Mouse (Mus musculus) intestine, embryonic 14.5 days (tissue): Measurements from ENCODE around the gene Mcoln2. TPM values are rescaled to one million over a fixed set of nuclear protein-coding genes. Genes with fewer than 3 reads are reported as not detected.
A peak's percentile ranks its signal among the peaks of the same experiment; 100 is the strongest.

Experiments used
- ATAC-seq: fragments of 200-750 bp; cut with Nextera tagmentation; replicated peaks from 2 replicates; pipeline ENCODE4 v1.8.0; 2017; ENCODE audit warnings: low read depth, moderate number of reproducible peaks, moderate TSS enrichment, moderate library complexity; ENCODE audit not compliant: low FRiP score, low TSS enrichment
- DNase-seq: peaks from one replicate; pipeline ENCODE4 v3.0.0-alpha.2; 2018; ENCODE audit warnings: low spot score
- H3K27ac ChIP-seq: fragments of 300-500 bp; sonication (generic); 2 replicates; pipeline ENCODE4 v1.5.1; 2014; ENCODE audit warnings: low read depth, mild to moderate bottlenecking, control low read depth
- H3K27me3 ChIP-seq: fragments of 300-500 bp; sonication (generic); replicated peaks from 2 replicates; pipeline ENCODE4 v1.6.1; 2014; ENCODE audit warnings: low read length, control low read depth; ENCODE audit not compliant: control insufficient read depth, insufficient read depth
- H3K36me3 ChIP-seq: fragments of 300-500 bp; sonication (generic); 2 replicates; pipeline ENCODE4 v1.6.1; 2014; ENCODE audit warnings: low read length, control low read depth; ENCODE audit not compliant: control insufficient read depth, insufficient read depth
- H3K4me1 ChIP-seq: fragments of 300-500 bp; sonication (generic); replicated peaks from 2 replicates; pipeline ENCODE4 v1.6.1; 2014; ENCODE audit warnings: low read length, control low read depth, mixed read lengths; ENCODE audit not compliant: control insufficient read depth, insufficient read depth
- H3K4me2 ChIP-seq: fragments of 300-500 bp; sonication (generic); 2 replicates; pipeline ENCODE4 v1.6.1; 2014; ENCODE audit warnings: low read length
- H3K4me3 ChIP-seq: fragments of 300-500 bp; sonication (generic); 2 replicates; pipeline ENCODE4 v1.5.1; 2014; ENCODE audit warnings: low read depth, low read length, control low read depth, mixed read lengths
- H3K9ac ChIP-seq: fragments of 300-500 bp; sonication (generic); 2 replicates; pipeline ENCODE4 v1.6.1; 2014; ENCODE audit warnings: mild to moderate bottlenecking, low read length
- H3K9me3 ChIP-seq: fragments of 300-500 bp; sonication (generic); 2 replicates; pipeline ENCODE4 v1.6.1; 2016; ENCODE audit warnings: low read length, control low read depth; ENCODE audit not compliant: control insufficient read depth
- WGBS: fragments of 180-500 bp; shearing (Covaris S2); extraction: QIAGEN DNeasy Blood & Tissue Kit; methylation state at CpG from one replicate; pipeline ENCODE4 v1.1.7; 2014; 5-methylcytosine and 5-hydroxymethylcytosine counted together
- polyA plus RNA-seq: library from polyadenylated mRNA; unstranded; fragments of >200 nt; fragmentation: Nextera tagmentation; extraction: Ambion mirVana; gene quantifications from 2 replicates; pipeline ENCODE4 v1.2.1, GENCODE M21; 2014

Gene Mcoln2
- polyA plus RNA-seq, result 4.1 and 4.2 TPM in 2 replicates

- 13% methylated on average over 34 of the region's 34 CpGs for WGBS
- peak within 1 kb of the TSS; percentile 33; the same call in 1 of the 2 replicates for H3K27ac ChIP-seq
- DNase-seq (peak; percentile 55), ATAC-seq (peak; percentile 48)
- H3K4me2 ChIP-seq, result peak within 1 kb of the TSS; percentile 96
- H3K9ac ChIP-seq, result peak within 1 kb of the TSS; percentile 50
- no peaks in the 10 kb centered on the region for H3K9me3 ChIP-seq
- H3K4me1 ChIP-seq, result peaks cover 4% of the 10 kb centered on the region
- H3K4me3 ChIP-seq, result peak within 1 kb of the TSS; percentile 45
- peaks cover 2% of the 10 kb centered on the region; the same call in 1 of the 2 replicates for H3K27me3 ChIP-seq
- no peaks in the 10 kb centered on the region for H3K36me3 ChIP-seq
Measured at GRCm38 (mm10) chr3:146149156-146150057, at the start of gene Mcoln2. Gene Mcoln2 (plus strand): TSS chr3:146149833.

DNA sequence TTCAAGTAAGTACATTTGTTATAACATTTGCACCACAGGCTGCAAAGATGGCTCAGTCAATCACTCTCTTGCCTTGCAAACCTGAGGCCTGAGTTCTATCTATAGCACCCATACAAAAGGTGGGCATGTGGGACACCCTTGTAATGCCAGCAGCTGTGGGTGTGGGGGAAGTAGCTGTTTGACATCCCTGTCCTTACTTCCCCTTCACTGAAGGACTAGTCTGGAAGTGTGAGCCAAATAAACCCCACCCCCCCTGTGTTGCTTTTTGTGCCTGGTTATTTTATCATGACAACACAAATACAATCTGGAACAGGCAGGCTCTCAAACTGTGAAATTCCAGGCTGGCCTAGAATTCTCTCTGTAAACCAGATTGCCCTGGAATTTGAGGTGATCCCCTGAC is 49.7 kb upstream of the Mcoln2 start:
- ATAC-seq, result no peak
- H3K36me3 ChIP-seq, result no peaks in the 10 kb centered on the region
- H3K4me2 ChIP-seq, result no peak overlapping the region
- H3K9me3 ChIP-seq, result no peaks in the 10 kb centered on the region
- H3K4me3 ChIP-seq, result no peak overlapping the region
- no peaks in the 10 kb centered on the region for H3K4me1 ChIP-seq
- no peak overlapping the region for H3K9ac ChIP-seq
- DNase-seq, result no peak
- H3K27ac ChIP-seq, result no peak overlapping the region
- H3K27me3 ChIP-seq, result no peaks in the 10 kb centered on the region

DNA sequence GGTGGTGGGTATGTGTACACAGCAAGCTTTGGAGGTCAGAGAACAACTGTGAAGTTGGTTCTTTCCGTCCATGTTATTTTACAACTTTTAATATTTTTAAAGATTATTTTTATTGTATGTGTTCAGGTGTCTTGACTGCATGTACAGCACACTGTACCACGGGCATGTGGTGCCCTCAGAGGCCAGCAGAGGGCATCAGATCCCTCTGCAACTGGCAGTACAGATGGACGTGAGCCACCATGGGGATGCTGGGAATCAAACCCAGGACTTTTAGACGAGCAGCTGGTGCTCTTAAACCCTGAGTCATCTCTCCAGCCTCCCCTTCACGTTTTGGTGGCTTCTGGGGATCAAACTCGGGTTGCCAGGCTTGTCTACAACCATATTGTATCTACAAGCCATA is 47.6 kb upstream of the Mcoln2 start:
- Histone ChIP-seq H3K9ac (no peak overlapping the region), H3K36me3 (no peaks in the 10 kb centered on the region), H3K4me2 (no peak overlapping the region), H3K4me1 (no peaks in the 10 kb centered on the region), H3K9me3 (no peaks in the 10 kb centered on the region), H3K27ac (no peak overlapping the region), H3K4me3 (no peak overlapping the region), H3K27me3 (no peaks in the 10 kb centered on the region)
- no peak for ATAC-seq
- 63% methylated on average over 6 of the region's 6 CpGs for WGBS
- DNase-seq, result no peak

DNA sequence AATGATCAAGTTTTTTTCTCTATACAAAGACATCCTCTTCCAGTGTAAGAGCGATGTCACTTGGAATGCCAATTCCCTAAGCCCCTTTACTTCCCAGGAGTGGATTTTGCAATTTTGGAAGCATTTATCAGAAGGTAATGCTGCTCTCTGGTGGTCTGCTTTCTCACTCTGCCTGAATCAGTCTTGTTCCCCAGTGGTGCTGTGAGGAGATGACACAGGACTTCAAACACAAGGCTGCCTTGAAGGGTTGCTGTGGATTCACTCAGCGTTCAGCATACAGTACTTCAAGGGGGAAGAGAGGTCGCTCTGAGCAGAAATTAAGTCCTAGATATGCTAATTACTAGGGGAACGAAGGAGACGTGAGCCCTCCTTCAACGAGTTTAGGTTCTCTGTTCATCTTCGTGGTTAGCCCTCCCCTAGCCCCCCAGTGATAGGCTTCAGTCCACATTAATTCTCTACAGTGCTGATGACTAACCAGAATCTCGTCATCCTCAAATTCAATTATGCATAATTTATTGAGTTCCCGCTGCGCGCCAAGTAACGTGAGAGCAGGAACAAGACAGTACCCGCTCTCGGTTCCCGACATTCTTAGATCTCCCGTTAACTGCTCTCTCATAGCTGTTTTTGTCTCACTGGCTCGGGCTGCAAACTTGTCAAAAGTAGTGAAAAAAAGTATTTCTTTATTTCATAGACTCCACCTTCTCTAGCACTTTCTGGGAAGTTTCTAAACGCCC is 42.4 kb upstream of the Mcoln2 start:
- peak; percentile 66 for ATAC-seq
- peak overlapping the region; percentile 38 for H3K9ac ChIP-seq
- no peaks in the 10 kb centered on the region for H3K4me1 ChIP-seq
- H3K36me3 ChIP-seq, result no peaks in the 10 kb centered on the region
- H3K9me3 ChIP-seq, result no peaks in the 10 kb centered on the region
- peak overlapping the region; percentile 47 for H3K4me3 ChIP-seq
- WGBS, result 4% methylated on average over 18 of the region's 18 CpGs
- peak overlapping the region; percentile 94 for H3K4me2 ChIP-seq
- no peaks in the 10 kb centered on the region for H3K27me3 ChIP-seq
- no peak overlapping the region for H3K27ac ChIP-seq
- DNase-seq, result peak; percentile 63

DNA sequence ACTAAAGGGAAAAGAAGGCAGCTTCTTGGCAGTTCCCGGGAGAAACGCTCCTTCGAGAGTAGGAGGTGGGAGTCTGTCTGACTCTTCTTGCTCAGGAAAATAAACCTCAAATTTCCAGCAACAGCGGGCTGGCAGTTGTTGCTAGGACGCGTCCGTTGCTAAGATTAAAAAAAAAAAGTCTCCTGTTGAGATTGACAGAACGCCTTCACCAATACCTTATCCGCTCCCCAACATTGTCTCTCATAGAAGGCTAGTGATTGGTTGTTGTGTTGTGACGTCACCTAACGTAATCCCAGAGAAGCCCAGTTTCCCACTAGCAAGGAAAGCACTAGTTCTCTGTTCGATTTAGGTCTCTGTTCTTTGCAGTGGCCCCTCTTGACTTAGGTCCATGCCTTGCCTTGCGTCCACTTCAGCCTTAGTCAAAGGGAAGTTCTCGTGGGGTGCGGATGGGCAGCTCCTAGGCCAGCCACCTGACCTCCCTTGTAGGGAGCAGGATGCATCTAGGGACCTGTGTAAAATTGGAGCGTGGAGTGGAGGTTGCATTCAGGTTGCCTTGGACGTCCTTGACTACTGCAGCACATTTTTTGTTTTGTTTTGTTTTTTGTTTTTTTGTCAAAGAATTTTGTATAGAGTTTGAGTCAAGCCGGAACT is 41.6 kb upstream of the Mcoln2 start, which contains the start of gene Wdr63:
Wdr63 (minus strand) TSS at position 210 of the 651 bp plus-strand sequence.
- Histone ChIP-seq H3K27me3 (no peaks in the 10 kb centered on the region), H3K4me1 (no peaks in the 10 kb centered on the region), H3K9me3 (no peaks in the 10 kb centered on the region), H3K4me2 (peak within 1 kb of the TSS; percentile 94), H3K4me3 (peak within 1 kb of the TSS; percentile 47), H3K9ac (peak within 1 kb of the TSS; percentile 38), H3K27ac (no peak within 1 kb of the TSS), H3K36me3 (no peaks in the 10 kb centered on the region)
- WGBS, result 13% methylated on average over 18 of the region's 18 CpGs
- ATAC-seq (peak; percentile 92), DNase-seq (peak; percentile 75)

- Histone ChIP-seq H3K4me3 (no peak overlapping the region), H3K9ac (no peak overlapping the region), H3K36me3 (no peaks in the 10 kb centered on the region), H3K27ac (no peak overlapping the region), H3K27me3 (no peaks in the 10 kb centered on the region), H3K4me2 (no peak overlapping the region), H3K4me1 (no peaks in the 10 kb centered on the region), H3K9me3 (no peaks in the 10 kb centered on the region)
- DNase-seq (no peak), ATAC-seq (no peak)
- 61% methylated on average over 2 of the region's 2 CpGs for WGBS
Measured at GRCm38 (mm10) chr3:146108945-146109344, 40.7 kb upstream of the Mcoln2 start.

- Histone ChIP-seq H3K4me1 (no peaks in the 10 kb centered on the region), H3K27ac (no peak overlapping the region), H3K4me2 (no peak overlapping the region), H3K9me3 (no peaks in the 10 kb centered on the region), H3K36me3 (no peaks in the 10 kb centered on the region), H3K9ac (no peak overlapping the region), H3K27me3 (no peaks in the 10 kb centered on the region), H3K4me3 (no peak overlapping the region)
- DNase-seq, result no peak
- no peak for ATAC-seq
- WGBS, result 74% methylated on average over 2 of the region's 2 CpGs
Measured at GRCm38 (mm10) chr3:146110358-146110757, 39.3 kb upstream of the Mcoln2 start.

DNA sequence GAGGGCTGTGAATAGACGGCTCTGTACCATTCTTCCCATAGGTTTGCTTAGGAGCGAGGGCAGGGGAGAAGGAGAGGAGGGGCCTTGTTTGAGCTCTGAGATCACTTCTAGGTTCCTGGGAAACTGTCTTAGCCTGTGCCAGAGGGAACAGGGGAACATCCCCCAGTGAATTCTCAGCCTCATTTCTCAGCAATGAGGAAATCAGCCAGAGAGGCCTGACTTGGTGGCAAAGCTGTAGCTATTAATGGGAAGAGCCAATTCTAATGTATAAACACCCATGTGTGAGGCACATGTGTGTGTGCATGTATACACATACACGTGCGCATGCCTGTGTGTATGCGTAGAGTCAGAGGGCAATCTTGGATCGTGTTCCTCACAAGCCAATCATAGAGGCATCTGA is 38.7 kb upstream of the Mcoln2 start:
- H3K9me3 ChIP-seq, result no peaks in the 10 kb centered on the region
- no peak overlapping the region for H3K4me3 ChIP-seq
- no peaks in the 10 kb centered on the region for H3K36me3 ChIP-seq
- no peak overlapping the region for H3K27ac ChIP-seq
- no peaks in the 10 kb centered on the region for H3K27me3 ChIP-seq
- H3K9ac ChIP-seq, result no peak overlapping the region
- DNase-seq, result no peak
- WGBS, result 65% methylated on average over 6 of the region's 6 CpGs
- no peaks in the 10 kb centered on the region for H3K4me1 ChIP-seq
- ATAC-seq, result no peak
- H3K4me2 ChIP-seq, result no peak overlapping the region
